Mouse (Mus musculus) hindbrain, embryonic 14.5 days (tissue): ENCODE data around the gene Mri1. TPM values are rescaled to one million over a fixed set of nuclear protein-coding genes. Genes with fewer than 3 reads are reported as not detected.

Experiments used
- ATAC-seq: fragments of 200-750 bp; cut with Nextera tagmentation; 2 replicates; pipeline ENCODE4 v1.8.0; 2017; ENCODE audit warnings: moderate number of reproducible peaks, mild to moderate bottlenecking, moderate TSS enrichment, moderate library complexity; ENCODE audit not compliant: low FRiP score
- DNase-seq: peaks from one replicate; pipeline ENCODE4 v3.0.0-alpha.2; 2015; ENCODE audit warnings: low spot score
- H3K27ac ChIP-seq: fragments of 300-500 bp; sonication (generic); 2 replicates; pipeline ENCODE4 v1.5.1; 2014; ENCODE audit warnings: mild to moderate bottlenecking, moderate library complexity
- H3K27me3 ChIP-seq: fragments of 300-500 bp; sonication (generic); 2 replicates; pipeline ENCODE4 v1.6.1; 2014; ENCODE audit warnings: mild to moderate bottlenecking, low read length, mixed read lengths; ENCODE audit not compliant: control insufficient read depth, insufficient read depth
- H3K36me3 ChIP-seq: fragments of 300-500 bp; sonication (generic); replicated peaks from 2 replicates; pipeline ENCODE4 v1.6.1; 2014; ENCODE audit not compliant: control insufficient read depth, insufficient read depth
- H3K4me1 ChIP-seq: fragments of 300-500 bp; sonication (generic); replicated peaks from 2 replicates; pipeline ENCODE4 v1.6.1; 2014; ENCODE audit warnings: antibody characterized with exemption, low read length, mixed read lengths; ENCODE audit not compliant: control insufficient read depth, insufficient read depth
- H3K4me2 ChIP-seq: fragments of 300-500 bp; sonication (generic); replicated peaks from 2 replicates; pipeline ENCODE4 v1.6.1; 2014; ENCODE audit warnings: mild to moderate bottlenecking, moderate library complexity
- H3K4me3 ChIP-seq: fragments of 300-500 bp; sonication (generic); replicated peaks from 2 replicates; pipeline ENCODE4 v1.5.1; 2014; ENCODE audit warnings: mild to moderate bottlenecking, low read length
- H3K9ac ChIP-seq: fragments of 300-500 bp; sonication (generic); 2 replicates; pipeline ENCODE4 v1.6.1; 2014
- H3K9me3 ChIP-seq: fragments of 300-500 bp; sonication (generic); 2 replicates; pipeline ENCODE4 v1.6.1; 2016; ENCODE audit warnings: low read length; ENCODE audit not compliant: control insufficient read depth
- WGBS: fragments of 180-500 bp; shearing (Covaris S2); extraction: QIAGEN DNeasy Blood & Tissue Kit; methylation state at CpG from one replicate; pipeline ENCODE4 v1.1.7; 2014; 5-methylcytosine and 5-hydroxymethylcytosine counted together
- polyA plus RNA-seq: library from polyadenylated mRNA; unstranded; fragments of >200 nt; fragmentation: Nextera tagmentation; extraction: Ambion mirVana; gene quantifications from 2 replicates; pipeline ENCODE4 v1.2.1, GENCODE M21; 2014

Gene Mri1
- polyA plus RNA-seq, 1 experiment from 2014 or later: 40.2 TPM

DNA sequence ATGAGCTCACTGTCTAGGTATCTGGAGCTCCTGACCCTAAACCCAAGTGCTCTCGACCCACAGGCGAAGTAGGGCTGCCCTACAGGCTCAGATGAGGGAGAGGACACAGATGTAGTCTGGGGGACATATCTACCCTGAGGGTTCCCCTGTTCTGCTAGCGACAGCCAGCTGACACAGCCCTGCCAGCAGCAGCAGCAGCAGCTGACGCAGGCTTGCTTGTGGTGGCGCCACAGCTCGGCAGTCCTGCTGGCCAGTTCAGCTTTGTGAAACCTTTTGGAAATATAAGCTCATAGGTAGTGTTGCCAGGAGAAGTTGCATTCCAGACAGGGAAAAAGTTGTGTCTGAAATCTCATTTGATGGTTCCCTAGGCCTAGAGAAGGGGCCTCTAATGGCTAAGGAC, 16.0 kb downstream of the Mri1 start:
- H3K4me1 ChIP-seq: peaks cover 8% of the 10 kb centered on the region
- H3K36me3 ChIP-seq: peaks cover 35% of the 10 kb centered on the region
- WGBS: 65% methylated on average over 6 of the region's 6 CpGs
- no peaks in the 10 kb centered on the region for H3K9me3 ChIP-seq
- H3K4me3 ChIP-seq: no peak overlapping the region
- H3K4me2 ChIP-seq: no peak overlapping the region
- ATAC-seq: no peak
- H3K27me3 ChIP-seq: no peaks in the 10 kb centered on the region
- no peak for DNase-seq
- no peak overlapping the region for H3K27ac ChIP-seq
- H3K9ac ChIP-seq: no peak overlapping the region

GRCm38 (mm10) chr8:84237542-84238229, 19.4 kb downstream of the Mri1 start:
- peak overlapping the region; percentile 74 for H3K9ac ChIP-seq
- DNase-seq (no peak), ATAC-seq (peak; percentile 0; the same call in 1 of the 2 replicates)
- peak overlapping the region; percentile 77 for H3K4me2 ChIP-seq
- H3K36me3 ChIP-seq: peaks cover 25% of the 10 kb centered on the region
- peak overlapping the region; percentile 86 for H3K27ac ChIP-seq
- no peaks in the 10 kb centered on the region for H3K27me3 ChIP-seq
- 18% methylated on average over 19 of the region's 19 CpGs for WGBS
- H3K4me1 ChIP-seq: peaks cover 23% of the 10 kb centered on the region
- peak overlapping the region; percentile 93 for H3K4me3 ChIP-seq
- H3K9me3 ChIP-seq: no peaks in the 10 kb centered on the region

- peaks cover 23% of the 10 kb centered on the region for H3K4me1 ChIP-seq
- H3K4me2 ChIP-seq: peak within 1 kb of the TSS; percentile 77
- peak within 1 kb of the TSS; percentile 93 for H3K4me3 ChIP-seq
- H3K36me3 ChIP-seq: peaks cover 29% of the 10 kb centered on the region
- WGBS: under 1% methylated on average over 34 of the region's 35 CpGs
- peak; percentile 99 for DNase-seq
- H3K27me3 ChIP-seq: no peaks in the 10 kb centered on the region
- peak within 1 kb of the TSS; percentile 96 for H3K9ac ChIP-seq
- peak; percentile 99 for ATAC-seq
- H3K27ac ChIP-seq: peak within 1 kb of the TSS; percentile 86
- H3K9me3 ChIP-seq: no peaks in the 10 kb centered on the region
Measured at GRCm38 (mm10) chr8:84236998-84237473, 20.1 kb downstream of the Mri1 start, which contains the start of gene Zswim4. Gene Zswim4, minus strand, starts transcription at chr8:84237055.

DNA sequence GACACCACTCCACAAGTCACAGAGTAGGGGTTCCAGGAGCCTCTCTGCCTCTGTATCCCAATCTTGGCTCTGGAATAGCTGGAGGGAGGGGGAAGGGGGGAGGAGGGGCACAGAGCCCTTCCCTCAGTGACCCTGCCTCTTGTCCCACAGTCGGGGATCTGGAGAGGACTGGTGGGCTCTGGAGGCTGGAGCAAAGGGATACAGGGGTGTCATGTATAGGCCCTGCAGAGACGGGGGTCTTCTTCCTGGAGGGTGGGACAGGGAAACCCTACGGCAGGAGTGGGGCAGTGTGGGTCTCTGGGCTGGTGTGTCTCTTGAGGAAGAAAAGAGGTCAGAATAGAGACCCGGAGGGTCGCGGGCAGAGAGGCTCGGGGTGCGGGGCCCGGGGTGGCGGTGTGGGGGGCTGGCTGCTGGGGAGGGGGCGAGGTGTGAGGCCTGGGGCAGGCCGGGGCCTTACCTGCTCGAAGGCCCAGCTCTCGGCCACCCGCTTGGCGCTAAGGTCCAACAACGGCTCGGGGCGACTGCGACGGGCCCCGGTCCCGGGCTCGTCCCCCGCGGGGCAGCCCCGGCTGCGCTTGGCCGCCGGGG, 20.6 kb downstream of the Mri1 start:
- peak; percentile 33 for ATAC-seq
- DNase-seq: no peak
- Histone ChIP-seq H3K4me1 (peaks cover 23% of the 10 kb centered on the region), H3K4me3 (peak overlapping the region; percentile 93), H3K27me3 (no peaks in the 10 kb centered on the region), H3K36me3 (peaks cover 34% of the 10 kb centered on the region), H3K9ac (peak overlapping the region; percentile 96), H3K27ac (peak overlapping the region; percentile 74), H3K4me2 (peak overlapping the region; percentile 71), H3K9me3 (no peaks in the 10 kb centered on the region)
- WGBS: 0% methylated on average over 25 of the region's 30 CpGs

DNA sequence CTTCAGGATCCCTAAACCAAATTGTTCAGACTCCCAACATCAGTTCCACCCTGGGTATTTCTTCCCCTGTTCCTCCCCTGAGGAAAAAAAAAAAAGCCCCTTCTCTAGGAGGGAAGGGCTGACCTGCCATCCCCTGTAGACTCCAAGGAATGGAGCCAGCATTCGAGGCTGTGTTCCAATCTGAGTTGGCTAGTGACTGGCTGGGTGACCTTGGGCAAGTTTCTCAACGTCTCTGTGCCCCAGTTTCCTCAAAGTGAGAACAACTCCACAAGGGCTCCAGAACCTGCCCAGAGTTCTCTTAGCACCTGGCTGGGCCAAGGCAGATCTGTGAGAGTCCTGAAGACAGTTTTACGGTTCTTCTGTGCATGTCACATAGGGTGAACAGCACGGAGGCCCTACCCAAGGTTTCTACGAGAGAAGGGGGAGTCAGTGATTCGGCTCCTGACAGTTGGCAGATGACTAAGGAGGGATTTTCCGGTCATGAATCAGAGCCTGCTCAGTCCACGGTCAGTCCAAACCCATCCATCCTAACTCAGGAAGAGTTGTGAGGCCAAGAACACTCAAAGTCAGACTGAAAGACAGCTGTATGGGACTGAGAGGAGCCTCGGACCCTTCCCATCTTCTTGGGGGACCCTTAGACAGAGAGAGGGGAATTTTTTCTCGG, 21.2 kb downstream of the Mri1 start:
- WGBS: 36% methylated on average over 10 of the region's 10 CpGs
- H3K27ac ChIP-seq: peak overlapping the region; percentile 74; the same call in 1 of the 2 replicates

GRCm38 (mm10) chr8:84233055-84233454, 24.1 kb downstream of the Mri1 start:
- Histone ChIP-seq H3K4me2 (no peak overlapping the region), H3K9me3 (no peaks in the 10 kb centered on the region), H3K9ac (no peak overlapping the region), H3K4me1 (peaks cover 21% of the 10 kb centered on the region), H3K27me3 (no peaks in the 10 kb centered on the region), H3K4me3 (no peak overlapping the region), H3K27ac (no peak overlapping the region), H3K36me3 (peaks cover 68% of the 10 kb centered on the region)
- DNase-seq: no peak
- no peak for ATAC-seq
- 94% methylated on average over 2 of the region's 2 CpGs for WGBS

More for the DNA sequence above, 21.2 kb downstream of the Mri1 start:
- peaks cover 40% of the 10 kb centered on the region for H3K36me3 ChIP-seq
- no peaks in the 10 kb centered on the region for H3K27me3 ChIP-seq
- no peaks in the 10 kb centered on the region for H3K9me3 ChIP-seq
- peak overlapping the region; percentile 93 for H3K4me3 ChIP-seq
- ATAC-seq (no peak), DNase-seq (no peak)
- H3K4me2 ChIP-seq: peak overlapping the region; percentile 71
- peaks cover 23% of the 10 kb centered on the region for H3K4me1 ChIP-seq
- H3K9ac ChIP-seq: peak overlapping the region; percentile 96

- H3K36me3 ChIP-seq: peaks cover 92% of the 10 kb centered on the region
Measured at GRCm38 (mm10) chr8:84230735-84231134, 26.4 kb downstream of the Mri1 start.

DNA sequence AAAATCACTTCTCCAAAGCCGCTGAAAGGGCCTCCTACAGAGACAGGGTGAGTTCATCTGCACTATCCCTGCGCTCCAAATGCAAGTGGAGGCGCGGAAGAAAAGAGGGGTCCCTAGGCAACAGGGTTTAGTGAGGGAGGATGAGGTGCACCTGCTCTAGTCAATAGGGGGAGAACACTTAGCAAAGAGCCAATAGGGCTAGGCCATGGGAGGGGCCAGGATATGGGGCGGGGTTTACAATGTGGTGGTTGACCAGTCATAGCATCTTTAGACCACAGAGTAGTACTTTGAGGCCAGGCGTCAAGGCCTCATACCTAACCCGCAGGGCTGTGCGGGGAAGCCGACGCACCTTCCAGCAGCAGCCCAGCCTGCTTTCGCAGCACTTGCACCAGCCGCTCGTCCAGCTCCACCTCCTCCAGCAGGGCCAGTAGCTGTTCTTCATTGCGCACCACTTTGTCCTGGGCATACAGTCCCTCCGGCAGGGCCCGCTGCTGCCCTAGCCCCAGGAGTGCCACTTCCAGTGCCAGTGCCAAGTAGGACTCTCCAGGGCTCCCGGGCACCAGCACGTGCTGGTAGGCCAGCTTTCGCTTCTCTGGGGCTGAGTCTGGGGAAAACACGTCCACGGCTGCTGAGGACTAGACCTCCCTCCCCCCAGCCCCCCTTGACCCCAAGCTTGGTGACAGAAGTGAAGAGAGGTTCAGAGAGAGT, 33.6 kb downstream of the Mri1 start:
- ATAC-seq (no peak), DNase-seq (no peak)
- Histone ChIP-seq H3K4me3 (no peak overlapping the region), H3K27me3 (no peaks in the 10 kb centered on the region), H3K9me3 (no peaks in the 10 kb centered on the region), H3K9ac (no peak overlapping the region), H3K4me1 (no peaks in the 10 kb centered on the region), H3K4me2 (no peak overlapping the region), H3K27ac (no peak overlapping the region), H3K36me3 (peaks cover 100% of the 10 kb centered on the region)
- 83% methylated on average over 21 of the region's 21 CpGs for WGBS

More at GRCm38 (mm10) chr8:84230735-84231134, 26.4 kb downstream of the Mri1 start:
- no peaks in the 10 kb centered on the region for H3K9me3 ChIP-seq
- H3K9ac ChIP-seq: no peak overlapping the region
- ATAC-seq (no peak), DNase-seq (no peak)
- no peaks in the 10 kb centered on the region for H3K27me3 ChIP-seq
- peaks cover 11% of the 10 kb centered on the region for H3K4me1 ChIP-seq
- H3K4me3 ChIP-seq: no peak overlapping the region
- H3K27ac ChIP-seq: no peak overlapping the region
- 76% methylated on average over 17 of the region's 17 CpGs for WGBS
- no peak overlapping the region for H3K4me2 ChIP-seq
